Comparison of ENCODE assay signal across 24 mouse cellular contexts in the genomic region with DNA sequence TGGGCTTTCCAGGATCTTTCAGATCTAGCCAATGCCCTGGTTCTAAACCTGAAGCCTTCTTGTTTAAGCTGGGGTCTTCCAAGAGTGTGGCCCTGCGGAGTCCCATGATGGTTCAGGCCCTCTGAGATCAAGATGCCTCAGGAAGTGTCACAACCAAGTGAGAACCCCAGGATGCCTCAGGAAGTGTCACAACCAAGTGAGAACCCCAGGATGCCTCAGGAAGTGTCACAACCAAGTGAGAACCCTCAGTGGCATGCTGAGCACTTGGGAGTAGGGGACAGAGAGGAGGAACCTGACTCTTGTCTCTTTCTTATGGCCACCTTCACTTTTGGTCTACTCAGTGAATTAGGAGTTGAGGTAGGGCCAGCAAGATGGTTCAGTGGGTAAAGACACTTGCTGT.
"Had no signal": no experiment of that assay in that cellular context is flagged by ENCODE, and none has a peak within 500 bp of the region (broad histone marks: within the 10 kb centered on the region; RNA-seq: fewer than 3 reads in every experiment).

No protein-coding gene starts in this region.

- H3K27ac ChIP-seq: heart, embryonic 10.5 days; hindbrain, embryonic 14.5 days; intestine, embryonic 15.5 days; layer of hippocampus, adult 2 months; limb, embryonic 13.5 days; limb, embryonic 15.5 days had no signal

- H3K9ac ChIP-seq: heart, embryonic 12.5 days; hindbrain, embryonic 14.5 days; intestine, embryonic 15.5 days; limb, embryonic 13.5 days; limb, embryonic 15.5 days had no signal

- DNase-seq: gastrocnemius, postnatal 14 days; gastrocnemius, postnatal 36 days; heart, adult 18-20 months; heart, postnatal 10 days; heart, postnatal 4 days; kidney, adult 18-20 months; kidney, adult 8-10 months; kidney, postnatal 10 days; kidney, postnatal 25 days; kidney, postnatal 4 days; layer of hippocampus, postnatal 36 days; left cerebral cortex, postnatal 4 days had no signal

- H3K36me3 ChIP-seq: heart, embryonic 10.5 days; heart, embryonic 12.5 days; hindbrain, embryonic 10.5 days; intestine, embryonic 15.5 days; limb, embryonic 13.5 days; limb, embryonic 15.5 days had no signal

- H3K9me3 ChIP-seq: heart, embryonic 10.5 days; heart, embryonic 12.5 days; hindbrain, embryonic 10.5 days; intestine, embryonic 15.5 days; limb, embryonic 13.5 days; limb, embryonic 15.5 days had no signal

- H3K4me2 ChIP-seq: heart, embryonic 12.5 days; hindbrain, embryonic 14.5 days; intestine, embryonic 15.5 days; limb, embryonic 13.5 days; limb, embryonic 15.5 days had no signal

- H3K27me3 ChIP-seq: intestine, embryonic 15.5 days had no signal

- H3K4me1 ChIP-seq: heart, embryonic 10.5 days; heart, embryonic 12.5 days; intestine, embryonic 15.5 days; limb, embryonic 13.5 days; limb, embryonic 15.5 days had no signal

- H3K4me3 ChIP-seq: heart, embryonic 10.5 days; heart, embryonic 12.5 days; hindbrain, embryonic 10.5 days; intestine, embryonic 15.5 days; layer of hippocampus, adult 2 months; limb, embryonic 13.5 days; limb, embryonic 15.5 days had no signal

- ATAC-seq: forebrain, embryonic 16.5 days; hindbrain, embryonic 16.5 days; inflammation-experienced regulatory T-cells, adult 6 months; intestine, embryonic 15.5 days; intestine, postnatal 0 days had no signal
